Mouse (Mus musculus): ENCODE measurements around the gene Ryr1.
"Not testable (repeated sequence)": the region's sequence is repeated elsewhere in the genome, so short reads cannot be mapped to it uniquely, and the experiment has no call there.

Ryr1 gene

GRCm38 (mm10) chr7:28990766-28991273, 134.2 kb downstream of the Ryr1 start:
- no peak for DNase-seq (ENCODE audit: low spot score in 2 of 2)

- DNase-seq (ENCODE audit: low spot score in 2 of 2), result no peak
Observed at GRCm38 (mm10) chr7:28985207-28985606, 139.8 kb downstream of the Ryr1 start.

- no peak for DNase-seq (ENCODE audit: low spot score in 2 of 2)
Observed at GRCm38 (mm10) chr7:28984452-28984851, 140.5 kb downstream of the Ryr1 start.

- DNase-seq (ENCODE audit: low spot score in 2 of 2), result no peak
Observed at GRCm38 (mm10) chr7:28983849-28984248, 141.1 kb downstream of the Ryr1 start.

GRCm38 (mm10) chr7:28983141-28983564, 141.8 kb downstream of the Ryr1 start:
- DNase-seq (ENCODE audit: low spot score in 2 of 2), result no peak

GRCm38 (mm10) chr7:28982274-28983013, 142.5 kb downstream of the Ryr1 start:
- DNase-seq (ENCODE audit: low spot score in 2 of 2), result no peak

- peak; percentile 97 to 99 for DNase-seq (ENCODE audit: low spot score in 2 of 2)
Observed at GRCm38 (mm10) chr7:28981651-28982273, 143.2 kb downstream of the Ryr1 start, which contains the start of the genes Eif3k and Map4k1. Gene Eif3k (minus strand): TSS chr7:28981864. Gene Map4k1 (plus strand): TSS chr7:28982050.

GRCm38 (mm10) chr7:28977556-28977955, 147.4 kb downstream of the Ryr1 start:
- no peak for DNase-seq (ENCODE audit: low spot score in 2 of 2)

GRCm38 (mm10) chr7:28973025-28973424, 152.0 kb downstream of the Ryr1 start:
- DNase-seq (ENCODE audit: low spot score in 2 of 2), result no peak

- peak in 1 of 2 experiments; percentile 82 for DNase-seq (ENCODE audit: low spot score in 2 of 2)
Observed at GRCm38 (mm10) chr7:28972542-28972985, 152.4 kb downstream of the Ryr1 start.

- DNase-seq (ENCODE audit: low spot score in 2 of 2), result no peak
Observed at GRCm38 (mm10) chr7:28971770-28972269, 153.2 kb downstream of the Ryr1 start.

- no peak for DNase-seq (ENCODE audit: low spot score in 2 of 2)
Observed at GRCm38 (mm10) chr7:28971029-28971428, 153.9 kb downstream of the Ryr1 start.

GRCm38 (mm10) chr7:28969672-28970394, 155.1 kb downstream of the Ryr1 start:
- no peak for DNase-seq (ENCODE audit: low spot score in 2 of 2)

GRCm38 (mm10) chr7:28969271-28969670, 155.7 kb downstream of the Ryr1 start:
- no peak for DNase-seq (ENCODE audit: low spot score in 2 of 2)

GRCm38 (mm10) chr7:28968120-28968519, 156.9 kb downstream of the Ryr1 start:
- DNase-seq (ENCODE audit: low spot score in 2 of 2), result not testable (repeated sequence)

- DNase-seq (ENCODE audit: low spot score in 2 of 2), result no peak
Observed at GRCm38 (mm10) chr7:28966751-28967505, 158.1 kb downstream of the Ryr1 start.

GRCm38 (mm10) chr7:28966181-28966580, 158.8 kb downstream of the Ryr1 start:
- no peak for DNase-seq (ENCODE audit: low spot score in 2 of 2)

- no peak for DNase-seq (ENCODE audit: low spot score in 2 of 2)
Observed at GRCm38 (mm10) chr7:28965346-28965840, 159.6 kb downstream of the Ryr1 start.

- DNase-seq (ENCODE audit: low spot score in 2 of 2), result no peak
Observed at GRCm38 (mm10) chr7:28963399-28963923, 161.5 kb downstream of the Ryr1 start.

GRCm38 (mm10) chr7:28961927-28962670, 162.9 kb downstream of the Ryr1 start, which contains the start of gene Actn4:
Gene Actn4 (minus strand): TSS chr7:28962340.
- peak; percentile 95 to 98 for DNase-seq (ENCODE audit: low spot score in 2 of 2)
